Mouse (Mus musculus) testis, adult 2 months (tissue): ENCODE measurements around the gene Lamtor5.

ENCODE experiments used
- CTCF ChIP-seq: fragments of 200-500 bp; IDR thresholded peaks from 2 replicates; pipeline ENCODE4 v1.5.1; 2012; ENCODE audit warnings: low read depth, mild to moderate bottlenecking, inconsistent platforms, low read length, moderate library complexity; ENCODE audit not compliant: control insufficient read depth, insufficient read depth, insufficient replicate concordance
- POLR2A ChIP-seq: fragments of 200-500 bp; IDR thresholded peaks from 2 replicates; pipeline ENCODE4 v1.6.1; 2012; ENCODE audit warnings: low read depth, mild to moderate bottlenecking, inconsistent platforms, low read length, moderate library complexity; ENCODE audit not compliant: control insufficient read depth

DNA sequence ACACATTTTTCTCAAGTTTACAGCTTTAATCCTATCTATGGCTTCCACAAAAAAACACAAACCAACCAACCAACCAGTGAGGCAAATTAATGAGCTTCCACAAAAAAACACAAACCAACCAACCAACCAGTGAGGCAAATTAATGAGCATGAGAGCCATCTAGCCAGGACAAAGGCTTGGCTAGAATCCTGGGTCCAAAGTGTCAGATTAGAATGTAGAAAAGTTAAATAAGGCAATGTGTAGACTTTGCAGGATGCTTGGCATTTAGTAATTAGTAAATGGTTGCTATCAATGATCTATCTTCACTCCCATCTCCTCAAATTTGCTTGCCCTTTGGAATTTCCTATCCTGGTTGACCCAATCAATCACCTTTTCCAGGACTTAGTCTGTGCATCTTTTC, 43.1 kb downstream of the Lamtor5 start:
- TF ChIP-seq POLR2A, result no peak
- no peak for TF ChIP-seq CTCF
